Mouse (Mus musculus) gonadal fat pad, adult 2 months (tissue): ENCODE results near the gene Sulf2. TPM values are rescaled to one million over a fixed set of nuclear protein-coding genes. Genes with fewer than 3 reads are reported as not detected.

Source experiments
- DNase-seq: peaks from one replicate; pipeline ENCODE4 v3.0.0-alpha.2; 2012; ENCODE audit warnings: low read depth
- polyA plus RNA-seq: library from polyadenylated mRNA; depleted of rRNA; stranded (reverse); fragments of >200 nt; gene quantifications from 2 replicates; pipeline ENCODE4 v1.2.3, GENCODE M21; 2012

Gene Sulf2
- polyA plus RNA-seq, 1 experiment: 132 TPM

GRCm38 (mm10) chr2:166116704-166117103 lies 38.8 kb downstream of the Sulf2 start:
- no peak for DNase-seq

GRCm38 (mm10) chr2:166116278-166116608 lies 39.2 kb downstream of the Sulf2 start:
- no peak for DNase-seq

GRCm38 (mm10) chr2:166115571-166116277 lies 39.7 kb downstream of the Sulf2 start:
- DNase-seq: peak; percentile 44

GRCm38 (mm10) chr2:166112986-166113385 lies 42.5 kb downstream of the Sulf2 start:
- no peak for DNase-seq

- no peak for DNase-seq
These were observed 43.6 kb downstream of the Sulf2 start for GRCm38 (mm10) chr2:166111831-166112250.

GRCm38 (mm10) chr2:166111238-166111637 lies 44.2 kb downstream of the Sulf2 start:
- DNase-seq: no peak

GRCm38 (mm10) chr2:166110764-166111163 lies 44.7 kb downstream of the Sulf2 start:
- no peak for DNase-seq

- no peak for DNase-seq
These were observed 47.1 kb downstream of the Sulf2 start for GRCm38 (mm10) chr2:166108326-166108725.

- no peak for DNase-seq
These were observed 47.6 kb downstream of the Sulf2 start for GRCm38 (mm10) chr2:166107911-166108310.

- DNase-seq: no peak
These were observed 48.8 kb downstream of the Sulf2 start for GRCm38 (mm10) chr2:166106631-166107030.

- DNase-seq: no peak
These were observed 49.6 kb downstream of the Sulf2 start for GRCm38 (mm10) chr2:166105911-166106310.

GRCm38 (mm10) chr2:166102893-166103292 lies 52.6 kb downstream of the Sulf2 start:
- no peak for DNase-seq

- no peak for DNase-seq
These were observed 54.9 kb downstream of the Sulf2 start for GRCm38 (mm10) chr2:166100309-166101262.

GRCm38 (mm10) chr2:166098292-166098933 lies 57.0 kb downstream of the Sulf2 start:
- DNase-seq: no peak

GRCm38 (mm10) chr2:166097443-166098291 lies 57.8 kb downstream of the Sulf2 start:
- DNase-seq: no peak

- DNase-seq: no peak
These were observed 58.6 kb downstream of the Sulf2 start for GRCm38 (mm10) chr2:166096834-166097233.

- DNase-seq: no peak
These were observed 59.2 kb downstream of the Sulf2 start for GRCm38 (mm10) chr2:166096300-166096699.

GRCm38 (mm10) chr2:166092412-166092811 lies 63.1 kb downstream of the Sulf2 start:
- DNase-seq: no peak

GRCm38 (mm10) chr2:166091599-166091998 lies 63.9 kb downstream of the Sulf2 start:
- DNase-seq: no peak

GRCm38 (mm10) chr2:166090131-166090581 lies 65.3 kb downstream of the Sulf2 start:
- no peak for DNase-seq

- DNase-seq: no peak
These were observed 66.5 kb downstream of the Sulf2 start for GRCm38 (mm10) chr2:166088991-166089390.
